Mouse (Mus musculus) liver, adult (tissue): ENCODE data around the gene Tex38.

ENCODE experiments used
- GATA4 ChIP-seq: IDR thresholded peaks from 2 replicates; pipeline ENCODE4 v1.6.1; 2014; ENCODE audit warnings: mild to moderate bottlenecking, low read length; ENCODE audit not compliant: insufficient replicate concordance

The Tex38 gene

DNA sequence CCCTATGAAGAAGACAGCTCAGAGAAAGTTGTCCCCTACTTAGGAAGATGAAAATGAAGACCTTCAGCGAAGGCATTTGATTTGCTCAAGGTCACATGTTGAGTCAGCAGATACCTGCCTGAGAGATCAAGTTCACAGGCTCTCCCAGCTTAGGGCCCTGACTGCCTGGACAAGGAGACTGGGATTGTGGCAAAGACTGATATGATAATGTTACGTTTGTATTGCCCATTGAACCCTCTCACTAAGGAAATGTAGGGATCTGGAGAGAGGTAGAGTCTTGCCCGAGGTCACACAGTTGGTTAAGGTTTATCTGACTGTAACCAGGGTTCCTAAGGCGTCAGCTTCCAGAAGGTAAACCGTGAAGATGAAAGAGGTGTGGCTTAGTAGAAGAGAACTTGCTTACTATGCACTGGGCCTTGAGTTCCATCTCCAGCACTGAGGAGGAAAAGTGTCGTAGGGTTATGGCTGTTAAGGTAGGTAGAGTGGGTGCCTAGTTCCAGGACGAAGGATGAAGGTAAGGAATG, 4.8 kb upstream of the Tex38 start:
- no peak for TF ChIP-seq GATA4

DNA sequence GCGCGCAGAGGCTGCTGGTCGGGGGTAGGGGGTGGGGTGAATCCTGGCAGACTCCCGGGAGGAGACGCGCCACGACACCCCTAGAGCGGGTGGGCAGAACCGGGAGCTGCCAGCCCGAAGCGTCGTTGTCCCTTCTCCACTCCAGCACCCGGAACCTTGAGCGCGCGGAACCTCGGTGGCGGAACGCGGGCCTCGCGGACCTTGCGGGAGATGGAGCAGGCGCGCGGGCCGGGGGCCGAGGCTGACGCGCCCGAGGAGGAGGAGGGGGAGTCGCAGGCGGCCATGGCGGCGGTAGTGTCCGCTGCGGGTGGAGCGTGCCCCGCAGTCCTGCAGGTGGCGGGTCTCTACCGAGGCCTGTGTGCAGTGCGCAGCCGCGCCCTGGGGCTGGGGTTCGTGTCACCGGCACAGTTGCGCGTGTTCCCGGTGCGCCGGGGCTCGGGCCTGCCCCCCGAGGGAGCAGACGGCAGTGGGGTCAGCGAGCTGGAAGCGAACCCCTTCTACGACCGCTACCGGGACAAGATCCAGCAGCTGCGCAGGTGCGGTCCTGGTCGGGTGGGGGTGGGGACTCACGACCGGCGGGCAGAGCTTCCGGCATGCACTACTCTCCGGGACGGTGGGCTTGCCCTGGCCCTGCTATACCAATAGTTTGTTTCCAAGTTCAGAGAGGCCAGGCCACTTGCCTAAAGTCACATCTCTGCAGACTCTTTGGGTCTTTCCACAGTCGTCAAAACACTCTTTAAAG, 4.1 kb upstream of the Tex38 start, which contains the start of gene Atpaf1:
TSS of gene Atpaf1 (plus strand) at position 44 of the 742 bp plus-strand sequence.
- peak; percentile 24; the same call in 1 of the 2 replicates for TF ChIP-seq GATA4

- no peak for TF ChIP-seq GATA4
These were observed 1.4 kb upstream of the Tex38 start for GRCm38 (mm10) chr4:115782026-115782805.

DNA sequence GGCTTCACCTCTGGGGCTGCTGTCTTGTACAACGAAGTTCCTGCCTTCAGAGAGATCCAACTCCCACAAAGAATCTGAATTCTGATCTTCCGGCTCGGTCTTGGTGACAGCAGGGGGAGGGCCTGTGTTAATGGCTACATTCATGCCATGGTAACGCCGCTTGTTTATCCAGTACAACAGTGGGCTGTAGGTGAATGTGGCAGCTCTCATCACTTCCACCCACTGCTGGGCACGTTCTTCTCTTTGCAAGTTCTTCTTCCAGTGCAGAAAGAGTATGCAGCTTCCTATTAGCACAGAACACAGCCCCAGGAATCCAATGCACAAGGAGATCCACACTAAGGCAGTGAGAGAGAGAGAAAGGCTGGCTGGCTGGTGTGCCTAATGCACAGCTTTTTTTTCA, 549 bp downstream of the Tex38 start:
- no peak for TF ChIP-seq GATA4

DNA sequence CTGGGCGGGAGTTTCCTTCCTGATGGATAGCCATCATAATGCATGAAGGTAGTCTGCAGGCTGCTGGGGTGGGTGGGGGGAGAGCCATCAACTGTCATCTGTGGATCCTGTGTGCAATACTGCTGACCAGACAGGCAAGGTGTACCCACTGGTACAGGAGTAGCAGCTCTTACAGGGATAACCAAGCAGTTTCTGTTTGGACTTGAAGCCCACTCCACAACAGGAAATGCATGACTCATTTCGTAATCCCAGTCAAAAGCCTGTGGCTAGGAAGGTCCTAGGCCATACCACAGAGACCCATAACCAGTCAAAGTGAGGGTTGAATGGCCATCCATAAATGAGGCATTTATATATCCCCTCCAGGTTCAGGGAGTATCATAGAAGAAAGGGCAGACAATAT, 3.2 kb downstream of the Tex38 start:
- TF ChIP-seq GATA4 = no peak

- TF ChIP-seq GATA4 = no peak
These were observed 5.8 kb downstream of the Tex38 start for GRCm38 (mm10) chr4:115775056-115775455.

DNA sequence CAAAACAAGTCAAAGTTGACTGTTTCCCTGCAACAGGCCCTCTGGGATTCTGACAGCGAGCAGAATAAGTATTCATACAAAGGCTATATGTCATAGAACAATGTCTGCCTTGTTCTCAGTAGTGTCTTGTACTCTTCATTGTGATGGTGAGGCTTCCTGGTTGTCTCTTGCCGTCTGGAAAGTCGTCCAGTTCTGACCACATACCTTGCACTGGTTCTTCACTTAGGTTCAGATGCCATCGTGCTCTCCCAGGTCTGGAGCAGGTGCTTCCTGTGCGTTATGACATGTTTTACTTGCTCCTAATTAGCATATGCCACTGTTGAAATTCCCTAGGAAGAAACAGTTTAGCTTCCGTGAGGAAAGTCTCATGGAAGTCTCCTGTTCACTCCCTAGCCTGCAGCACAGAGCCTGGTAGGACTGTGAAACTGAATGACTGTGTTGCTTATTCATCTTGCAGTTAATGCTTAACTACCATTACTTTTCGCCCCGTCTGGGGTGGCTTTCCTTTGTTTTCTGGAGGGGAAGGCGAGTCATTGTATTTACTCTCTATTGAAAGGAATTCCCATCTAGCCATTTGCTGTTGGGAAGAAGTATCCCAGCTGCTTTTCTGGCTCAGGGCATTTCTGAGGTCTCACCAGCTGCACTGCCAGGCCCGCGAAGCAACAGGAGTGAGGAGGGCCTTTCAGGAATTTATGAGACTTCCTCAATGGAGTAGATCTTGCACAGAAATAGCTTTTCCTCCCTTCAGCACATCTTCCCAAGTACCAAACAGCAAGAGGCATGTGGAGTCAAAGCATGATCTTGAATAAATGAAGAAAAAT, 13.0 kb downstream of the Tex38 start:
- no peak for TF ChIP-seq GATA4

GRCm38 (mm10) chr4:115764581-115764980, 16.2 kb downstream of the Tex38 start:
- no peak for TF ChIP-seq GATA4

DNA sequence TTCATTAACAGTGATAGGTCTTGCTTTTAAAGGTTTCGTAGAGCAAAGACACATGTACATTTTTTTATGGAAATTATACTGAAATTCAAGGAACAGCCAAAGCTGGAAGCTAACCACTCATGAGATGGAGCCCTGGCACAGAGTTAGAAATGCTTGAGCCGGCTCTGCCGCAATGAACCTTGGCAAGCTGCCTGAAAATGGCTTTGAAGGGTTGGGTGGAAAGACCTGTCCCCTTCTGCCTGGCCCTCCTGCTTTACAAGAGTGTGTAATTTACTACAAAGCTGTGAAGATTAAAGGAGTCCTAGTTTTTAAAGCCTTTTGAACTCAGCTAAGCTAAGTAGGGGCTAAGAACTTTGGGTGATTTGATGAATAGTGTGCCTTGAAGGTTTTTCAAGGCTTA, 19.6 kb downstream of the Tex38 start:
- TF ChIP-seq GATA4 = no peak

- no peak for TF ChIP-seq GATA4
These were observed 26.0 kb downstream of the Tex38 start for GRCm38 (mm10) chr4:115754851-115755250.

GRCm38 (mm10) chr4:115754101-115754500, 26.7 kb downstream of the Tex38 start:
- no peak for TF ChIP-seq GATA4

DNA sequence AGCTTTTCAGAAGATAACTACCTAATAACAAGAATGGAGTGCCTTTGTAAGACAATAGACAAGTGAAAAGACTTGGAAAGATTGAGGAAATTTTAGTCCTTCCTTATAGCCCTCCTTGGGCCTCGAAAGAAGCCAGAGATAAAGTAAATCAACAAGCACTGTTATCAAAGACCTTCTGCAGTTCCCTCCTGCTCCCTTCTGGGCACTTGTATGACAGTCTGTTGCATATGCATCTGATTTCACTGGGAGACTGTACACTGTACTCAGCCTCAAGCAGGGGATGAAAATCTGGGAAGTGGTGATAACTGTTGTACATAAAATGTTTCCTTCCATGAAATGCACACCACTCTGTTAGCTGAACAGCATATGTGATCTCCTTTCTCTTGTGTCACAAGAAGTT, 31.5 kb downstream of the Tex38 start:
- no peak for TF ChIP-seq GATA4

DNA sequence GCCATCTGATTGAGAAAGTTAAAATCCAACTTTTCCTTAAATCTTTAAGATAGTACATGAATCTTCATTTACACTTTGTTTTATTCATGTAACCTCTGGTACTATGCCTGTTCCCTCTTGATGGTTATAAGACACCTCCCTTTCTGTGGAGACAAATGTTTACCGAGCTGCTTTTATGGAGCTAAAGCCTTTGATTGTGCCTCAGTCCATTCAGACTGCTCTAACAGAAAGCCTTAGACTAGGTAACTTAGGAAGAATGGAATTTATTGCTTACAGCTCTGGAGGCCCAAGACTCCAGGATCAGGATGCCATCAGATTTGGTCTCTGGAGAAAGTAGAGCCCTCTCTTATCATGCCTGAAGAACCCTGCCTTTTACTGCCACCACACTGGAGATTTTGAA, 32.6 kb downstream of the Tex38 start:
- no peak for TF ChIP-seq GATA4

DNA sequence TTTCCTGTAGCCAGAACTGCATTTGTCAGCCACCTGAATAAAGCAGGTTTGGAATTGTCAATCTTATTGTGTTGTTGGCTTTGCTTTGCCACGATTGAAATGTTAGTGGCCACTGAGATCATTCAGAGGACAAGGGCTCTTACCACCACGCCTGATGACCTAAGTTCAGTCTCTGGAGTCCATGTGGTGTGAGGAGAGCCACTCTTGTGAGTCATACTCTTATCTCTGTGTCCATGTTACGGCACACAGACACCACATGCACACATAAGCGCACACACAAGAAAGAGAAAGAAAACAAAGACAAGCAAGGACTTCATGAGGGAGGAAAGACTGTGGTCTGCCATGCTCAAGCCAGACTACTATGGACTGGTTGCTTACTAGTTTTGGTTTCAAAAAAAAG, 37.7 kb downstream of the Tex38 start:
- no peak for TF ChIP-seq GATA4

GRCm38 (mm10) chr4:115742658-115743057, 38.2 kb downstream of the Tex38 start:
- no peak for TF ChIP-seq GATA4
